9 mouse cellular contexts compared by ENCODE assay signal in genomic region chr5:36538576-36539187, GRCm38 (mm10). TPM values are rescaled to one million over a fixed set of nuclear protein-coding genes. Genes with fewer than 3 reads are reported as not detected.
DNase-seq lines count a peak whose midpoint lies in the region; ATAC-seq and TF ChIP-seq lines count a peak whose summit lies in the region.
"Had no signal": no experiment of that assay in that cellular context is flagged by ENCODE, and none has a peak within 500 bp of the region (broad histone marks: within the 10 kb centered on the region; RNA-seq: fewer than 3 reads in every experiment).

No protein-coding gene starts in this region.

- H3K36me3 ChIP-seq in midbrain, embryonic 11.5 days (ENCODE audit: control insufficient read depth, insufficient read depth, low read length): no peaks in the 10 kb centered on the region
- no peaks in the 10 kb centered on the region for H3K36me3 ChIP-seq in midbrain, embryonic 16.5 days (ENCODE audit: control insufficient read depth, insufficient read depth, low read length)
- no peaks in the 10 kb centered on the region for H3K36me3 ChIP-seq in forebrain, embryonic 13.5 days (ENCODE audit: poor library complexity, severe bottlenecking)
- H3K36me3 ChIP-seq: heart, embryonic 13.5 days had no signal

- no peak overlapping the region for H3K4me2 ChIP-seq in midbrain, embryonic 11.5 days
- no peak overlapping the region for H3K4me2 ChIP-seq in midbrain, embryonic 16.5 days (ENCODE audit: low read length)
- no peak overlapping the region for H3K4me2 ChIP-seq in forebrain, embryonic 13.5 days
- H3K4me2 ChIP-seq: heart, embryonic 13.5 days had no signal

- no peaks in the 10 kb centered on the region for H3K4me1 ChIP-seq in midbrain, embryonic 11.5 days (ENCODE audit: control insufficient read depth, insufficient read depth, low read length)
- no peaks in the 10 kb centered on the region for H3K4me1 ChIP-seq in midbrain, embryonic 16.5 days (ENCODE audit: control insufficient read depth, insufficient read depth, low read length)
- no peaks in the 10 kb centered on the region for H3K4me1 ChIP-seq in forebrain, embryonic 13.5 days

- TF ChIP-seq POLR2A in brain, embryonic 14.5 days (IDR thresholded peaks at IDR 0.05; ENCODE audit: borderline replicate concordance, extremely low read depth, insufficient read depth, insufficient read length, poor library complexity, severe bottlenecking): no peak

- no peaks in the 10 kb centered on the region for H3K27me3 ChIP-seq in midbrain, embryonic 11.5 days (ENCODE audit: control insufficient read depth, insufficient read depth, low read length)
- no peaks in the 10 kb centered on the region for H3K27me3 ChIP-seq in midbrain, embryonic 16.5 days (ENCODE audit: control insufficient read depth, insufficient read depth, low read depth, low read length)
- H3K27me3 ChIP-seq in forebrain, embryonic 13.5 days: no peaks in the 10 kb centered on the region
- H3K27me3 ChIP-seq: heart, embryonic 13.5 days had no signal

- H3K4me3 ChIP-seq in midbrain, embryonic 11.5 days (ENCODE audit: low read depth, low read length): no peak overlapping the region
- no peak overlapping the region for H3K4me3 ChIP-seq in midbrain, embryonic 16.5 days (ENCODE audit: low read depth, low read length)
- H3K4me3 ChIP-seq in forebrain, embryonic 13.5 days: no peak overlapping the region
- H3K4me3 ChIP-seq: heart, embryonic 13.5 days had no signal

- no peak for ATAC-seq in midbrain, embryonic 11.5 days (ENCODE audit: low FRiP score)
- ATAC-seq in midbrain, embryonic 16.5 days: no peak
- peak; percentile 92 for ATAC-seq in granulocyte monocyte progenitor cell, adult 5-6 weeks (replicated peaks; ENCODE audit: poor library complexity, severe bottlenecking)
- ATAC-seq in neutrophil, adult 5-6 weeks (ENCODE audit: extremely low read depth, insufficient number of reproducible peaks, low FRiP score, poor library complexity, severe bottlenecking): peak; percentile 85
- ATAC-seq in forebrain, embryonic 13.5 days: no peak

- 49% methylated on average over 4 of the region's 4 CpGs for WGBS in midbrain, embryonic 11.5 days
- 49% methylated on average over 4 of the region's 4 CpGs for WGBS in midbrain, embryonic 16.5 days
- WGBS in forebrain, embryonic 13.5 days: 48% methylated on average over 4 of the region's 4 CpGs

- DNase-seq in midbrain, embryonic 11.5 days (ENCODE audit: low spot score, missing footprints): peak; percentile 89
- DNase-seq in MEL-GATA-1-ER (ENCODE audit: extremely low read depth, low read depth): peak; percentile 80
- DNase-seq in brain, embryonic 14.5 days (ENCODE audit: low read depth): peak; percentile 64
- peak; percentile 73 for DNase-seq in liver

- no peaks in the 10 kb centered on the region for H3K9me3 ChIP-seq in midbrain, embryonic 11.5 days (ENCODE audit: control insufficient read depth, low read length)
- no peaks in the 10 kb centered on the region for H3K9me3 ChIP-seq in midbrain, embryonic 16.5 days (replicated peaks; ENCODE audit: control insufficient read depth, low read length, poor library complexity, severe bottlenecking)
- no peaks in the 10 kb centered on the region for H3K9me3 ChIP-seq in forebrain, embryonic 13.5 days (replicated peaks)
- H3K9me3 ChIP-seq: heart, embryonic 13.5 days had no signal

- peak; percentile 68; the same call in 1 of the 2 replicates for TF ChIP-seq CTCF in brain, embryonic 14.5 days (IDR thresholded peaks at IDR 0.05; ENCODE audit: borderline replicate concordance, extremely low read depth, insufficient read depth, insufficient read length)

- no peak overlapping the region for H3K27ac ChIP-seq in midbrain, embryonic 11.5 days (ENCODE audit: low read depth, low read length)
- no peak overlapping the region for H3K27ac ChIP-seq in midbrain, embryonic 16.5 days (ENCODE audit: low read length)
- no peak overlapping the region for H3K27ac ChIP-seq in forebrain, embryonic 13.5 days
- H3K27ac ChIP-seq: heart, embryonic 13.5 days had no signal

- H3K9ac ChIP-seq in midbrain, embryonic 11.5 days (ENCODE audit: low read length): no peak overlapping the region
- no peak overlapping the region for H3K9ac ChIP-seq in midbrain, embryonic 16.5 days (ENCODE audit: low read depth, low read length)
- H3K9ac ChIP-seq in forebrain, embryonic 13.5 days: no peak overlapping the region
- H3K9ac ChIP-seq: heart, embryonic 13.5 days had no signal

RNA-seq across cellular contexts. Expression of gene Ccdc96, which starts 54.3 kb away (rescaled TPM):
- 4.1 and 4.2 TPM in 2 replicates for polyA plus RNA-seq in midbrain, embryonic 11.5 days (2014; fragmentation: Nextera tagmentation; extraction: Ambion mirVana)
- 3.8 and 4.3 TPM in 2 replicates for polyA plus RNA-seq in midbrain, embryonic 16.5 days (2015; fragmentation: Nextera tagmentation; extraction: Ambion mirVana)
- 2.1 and 3.4 TPM in 2 replicates for polyA plus RNA-seq in brain, embryonic 14.5 days (2012; rRNA removed)
- not detected in 2 replicates for total RNA-seq in granulocyte monocyte progenitor cell, adult 5-6 weeks (2014; fragmentation: Nextera tagmentation)
- 0.43 TPM in 1 of 2 replicates, not detected in the other for total RNA-seq in granulocyte monocyte progenitor cell, adult 5-6 weeks (2017)
- 0.35 and 0.49 TPM in 2 replicates for total RNA-seq in neutrophil, adult 5-6 weeks (2017)
- 3.8 and 4.1 TPM in 2 replicates for polyA plus RNA-seq in forebrain, embryonic 13.5 days (2015; fragmentation: Nextera tagmentation; extraction: Ambion mirVana)

RNA-seq across cellular contexts. Expression of gene Tbc1d14, which starts 54.4 kb away (rescaled TPM):
- 41.2 TPM in 2 replicates for polyA plus RNA-seq in midbrain, embryonic 11.5 days (2014; fragmentation: Nextera tagmentation; extraction: Ambion mirVana)
- polyA plus RNA-seq in midbrain, embryonic 16.5 days (2015; fragmentation: Nextera tagmentation; extraction: Ambion mirVana): 74.6 and 76.1 TPM in 2 replicates
- 90.2 and 106 TPM in 2 replicates for polyA plus RNA-seq in brain, embryonic 14.5 days (2012; rRNA removed)
- total RNA-seq in granulocyte monocyte progenitor cell, adult 5-6 weeks (2014; fragmentation: Nextera tagmentation): 17.9 and 22.6 TPM in 2 replicates
- total RNA-seq in granulocyte monocyte progenitor cell, adult 5-6 weeks (2017): 7.2 and 8.7 TPM in 2 replicates
- 141 and 144 TPM in 2 replicates for total RNA-seq in neutrophil, adult 5-6 weeks (2017)
- polyA plus RNA-seq in forebrain, embryonic 13.5 days (2015; fragmentation: Nextera tagmentation; extraction: Ambion mirVana): 67.0 and 68.0 TPM in 2 replicates

RNA-seq across cellular contexts. Expression of gene Tada2b, which starts 54.6 kb away (rescaled TPM):
- 3.7 and 4.6 TPM in 2 replicates for polyA plus RNA-seq in midbrain, embryonic 11.5 days (2014; fragmentation: Nextera tagmentation; extraction: Ambion mirVana)
- polyA plus RNA-seq in midbrain, embryonic 16.5 days (2015; fragmentation: Nextera tagmentation; extraction: Ambion mirVana): 2.9 and 3.2 TPM in 2 replicates
- 16.9 and 19.8 TPM in 2 replicates for polyA plus RNA-seq in brain, embryonic 14.5 days (2012; rRNA removed)
- total RNA-seq in granulocyte monocyte progenitor cell, adult 5-6 weeks (2014; fragmentation: Nextera tagmentation): 9.1 and 12.9 TPM in 2 replicates
- total RNA-seq in granulocyte monocyte progenitor cell, adult 5-6 weeks (2017): 12.1 and 14.5 TPM in 2 replicates
- total RNA-seq in neutrophil, adult 5-6 weeks (2017): 26.4 and 28.9 TPM in 2 replicates
- polyA plus RNA-seq in forebrain, embryonic 13.5 days (2015; fragmentation: Nextera tagmentation; extraction: Ambion mirVana): 2.8 and 3.2 TPM in 2 replicates

Comparison
In these comparisons a context has a peak if more than half of its experiments do, and no peak if none do; other contexts are left out.
1. ATAC-seq: peak in granulocyte monocyte progenitor cell, adult 5-6 weeks (single experiment) and neutrophil, adult 5-6 weeks (single experiment); none in midbrain, embryonic 11.5 days (single experiment), midbrain, embryonic 16.5 days (single experiment) and forebrain, embryonic 13.5 days (single experiment).
2. Peak in every context shown above with its lines, with median percentiles within 50 percentile points of each other: DNase-seq.